In the genomic region with DNA sequence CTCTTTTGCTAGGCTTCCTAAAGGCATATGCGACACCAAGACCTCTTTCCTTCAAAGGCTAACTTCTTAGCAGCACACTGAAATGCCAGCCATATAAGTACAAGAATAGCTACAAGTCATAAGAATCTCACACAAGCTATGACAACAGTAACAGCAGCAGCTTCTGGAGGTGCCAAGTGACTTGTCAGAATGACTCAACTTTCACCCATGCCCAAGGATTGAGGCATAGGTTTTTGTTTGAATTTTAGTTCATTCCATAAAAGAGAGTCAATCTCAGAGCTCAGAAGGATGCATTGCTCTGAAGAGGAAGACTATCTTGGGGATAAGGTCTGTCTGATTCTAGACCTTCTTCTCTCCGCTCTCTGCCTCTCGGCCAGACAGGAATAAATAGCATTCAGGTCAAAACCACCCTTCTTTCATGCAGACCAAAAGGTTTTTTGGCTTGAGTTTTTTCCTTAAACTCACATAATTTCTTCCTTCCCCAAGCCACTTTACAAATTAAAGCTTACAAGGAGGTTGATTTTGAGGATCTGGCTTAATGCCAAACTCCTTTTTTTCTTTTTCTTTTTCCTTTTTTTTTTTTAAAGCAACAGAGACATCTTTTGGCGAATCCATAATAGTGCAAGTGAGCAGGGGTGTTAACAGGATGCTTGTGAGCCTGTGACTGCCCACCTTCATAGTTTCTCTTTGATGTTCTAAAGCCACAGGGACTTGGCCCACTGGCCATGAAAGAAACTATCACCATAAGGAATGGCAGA, we compare ENCODE assay signal across 11 mouse cellular contexts.
DNase-seq lines count a peak whose midpoint lies in the region; ATAC-seq and TF ChIP-seq lines count a peak whose summit lies in the region.
"Had no signal": no experiment of that assay in that cellular context is flagged by ENCODE, and none has a peak within 500 bp of the region (broad histone marks: within the 10 kb centered on the region; RNA-seq: fewer than 3 reads in every experiment).

No protein-coding gene starts in this region.

- no peaks in the 10 kb centered on the region; the same call in none of the 2 replicates for H3K36me3 ChIP-seq in embryonic facial prominence, embryonic 11.5 days (replicated peaks; ENCODE audit: control insufficient read depth, insufficient read depth, low read depth, low read length)
- H3K36me3 ChIP-seq in embryonic facial prominence, embryonic 10.5 days (replicated peaks), result peaks cover 74% of the 10 kb centered on the region
- peaks cover 12% of the 10 kb centered on the region for H3K36me3 ChIP-seq in kidney, adult 2 months (ENCODE audit: control insufficient read depth, insufficient read depth, low read length)
- H3K36me3 ChIP-seq in kidney, embryonic 14.5 days (ENCODE audit: control insufficient read depth, insufficient read depth, low read length), result peaks cover 48% of the 10 kb centered on the region; the same call in 1 of the 2 replicates

- WGBS in embryonic facial prominence, embryonic 11.5 days, result 77% methylated on average over 4 of the region's 4 CpGs
- WGBS in embryonic facial prominence, embryonic 10.5 days, result 82% methylated on average over 4 of the region's 4 CpGs
- WGBS in kidney, adult 2 months, result 71% methylated on average over 4 of the region's 4 CpGs
- 69% methylated on average over 4 of the region's 4 CpGs for WGBS in kidney, embryonic 14.5 days

- no peaks in the 10 kb centered on the region for H3K27me3 ChIP-seq in embryonic facial prominence, embryonic 11.5 days (ENCODE audit: control insufficient read depth, insufficient read depth, low read length)
- no peaks in the 10 kb centered on the region for H3K27me3 ChIP-seq in embryonic facial prominence, embryonic 10.5 days (replicated peaks; ENCODE audit: low read depth, poor library complexity, severe bottlenecking)
- no peaks in the 10 kb centered on the region for H3K27me3 ChIP-seq in kidney, adult 2 months (replicated peaks; ENCODE audit: control insufficient read depth, insufficient read depth, low read length)
- H3K27me3 ChIP-seq in kidney, embryonic 14.5 days (ENCODE audit: control insufficient read depth, insufficient read depth, low read length), result no peaks in the 10 kb centered on the region

- H3K4me1 ChIP-seq in embryonic facial prominence, embryonic 11.5 days (ENCODE audit: control insufficient read depth, insufficient read depth, low read length), result no peaks in the 10 kb centered on the region
- H3K4me1 ChIP-seq in embryonic facial prominence, embryonic 10.5 days, result no peaks in the 10 kb centered on the region
- no peaks in the 10 kb centered on the region for H3K4me1 ChIP-seq in kidney, adult 2 months (ENCODE audit: control insufficient read depth, insufficient read depth, low read length)
- H3K4me1 ChIP-seq in kidney, embryonic 14.5 days (ENCODE audit: control insufficient read depth, insufficient read depth, low read length), result no peaks in the 10 kb centered on the region
- H3K4me1 ChIP-seq: heart, embryonic 10.5 days had no signal

- H3K27ac ChIP-seq in embryonic facial prominence, embryonic 11.5 days (replicated peaks; ENCODE audit: low read depth, low read length), result no peak overlapping the region
- H3K27ac ChIP-seq in embryonic facial prominence, embryonic 10.5 days (replicated peaks), result no peak overlapping the region
- no peak overlapping the region for H3K27ac ChIP-seq in kidney, adult 2 months (ENCODE audit: insufficient read depth, low read depth, low read length)
- no peak overlapping the region for H3K27ac ChIP-seq in kidney, embryonic 14.5 days (ENCODE audit: low read depth, low read length)
- H3K27ac ChIP-seq: heart, embryonic 10.5 days had no signal

- ATAC-seq in embryonic facial prominence, embryonic 11.5 days (replicated peaks; ENCODE audit: insufficient number of reproducible peaks, low FRiP score, low TSS enrichment, low read depth), result no peak
- ATAC-seq in kidney, embryonic 14.5 days (ENCODE audit: low FRiP score, low TSS enrichment), result no peak

- H3K4me2 ChIP-seq in embryonic facial prominence, embryonic 11.5 days (ENCODE audit: low read depth, low read length), result no peak overlapping the region
- no peak overlapping the region for H3K4me2 ChIP-seq in kidney, embryonic 14.5 days (replicated peaks; ENCODE audit: low read depth, low read length)

- H3K4me3 ChIP-seq in embryonic facial prominence, embryonic 11.5 days (ENCODE audit: low read depth, low read length), result no peak overlapping the region
- no peak overlapping the region for H3K4me3 ChIP-seq in embryonic facial prominence, embryonic 10.5 days
- H3K4me3 ChIP-seq in kidney, adult 2 months (ENCODE audit: insufficient read depth, low read depth, low read length), result no peak overlapping the region
- H3K4me3 ChIP-seq in kidney, embryonic 14.5 days (ENCODE audit: low read length), result no peak overlapping the region
- H3K4me3 ChIP-seq: heart, embryonic 10.5 days; myocyte had no signal

- no peak overlapping the region for H3K9ac ChIP-seq in embryonic facial prominence, embryonic 11.5 days (replicated peaks; ENCODE audit: low read length)
- no peak overlapping the region for H3K9ac ChIP-seq in kidney, embryonic 14.5 days (ENCODE audit: low read depth, low read length)

- no peak for TF ChIP-seq POLR2A in kidney, adult 2 months (IDR thresholded peaks at IDR 0.05; ENCODE audit: low read depth, low read length)

- peak; percentile 61 for DNase-seq in embryonic facial prominence, embryonic 11.5 days (ENCODE audit: low spot score)
- DNase-seq in embryonic facial prominence, embryonic 10.5 days (ENCODE audit: low spot score), result no peak
- DNase-seq in kidney, adult 2 months, result peak; percentile 8
- peak; percentile 20 to 49 for DNase-seq in right cerebral cortex, adult 2 months (ENCODE audit: low spot score in 2 of 2)
- DNase-seq in right cerebral cortex, postnatal 25 days, result no peak
- peak; percentile 44 for DNase-seq in telencephalon, adult 2 months (ENCODE audit: low read depth, low spot score)
- DNase-seq in adrenal gland, postnatal 14 days, result no peak
- DNase-seq: lung, postnatal 14 days had no signal

- no peak for TF ChIP-seq CTCF in kidney, adult 2 months (conservative IDR thresholded peaks at IDR 0.05; ENCODE audit: insufficient read depth, insufficient read length, low read depth, low read length)

- H3K9me3 ChIP-seq in embryonic facial prominence, embryonic 11.5 days (replicated peaks; ENCODE audit: control insufficient read depth, low read length), result no peaks in the 10 kb centered on the region
- H3K9me3 ChIP-seq in embryonic facial prominence, embryonic 10.5 days, result no peaks in the 10 kb centered on the region
- H3K9me3 ChIP-seq in kidney, embryonic 14.5 days (ENCODE audit: control insufficient read depth, low read length), result no peaks in the 10 kb centered on the region
- H3K9me3 ChIP-seq: heart, embryonic 10.5 days had no signal

Comparison
In these comparisons a context has a peak if more than half of its experiments do, and no peak if none do; other contexts are left out.
1. DNase-seq: peak in embryonic facial prominence, embryonic 11.5 days (single experiment), kidney, adult 2 months (single experiment), right cerebral cortex, adult 2 months (2 of 2) and telencephalon, adult 2 months (single experiment); none in embryonic facial prominence, embryonic 10.5 days (single experiment), right cerebral cortex, postnatal 25 days (single experiment) and adrenal gland, postnatal 14 days (single experiment).